8 mouse cellular contexts compared by ENCODE assay signal in genomic region chr2:69802911-69803312, GRCm38 (mm10). TPM values are rescaled to one million over a fixed set of nuclear protein-coding genes. Genes with fewer than 3 reads are reported as not detected.
DNase-seq lines count a peak whose midpoint lies in the region; ATAC-seq and TF ChIP-seq lines count a peak whose summit lies in the region.

No protein-coding gene starts in this region.

- no peak overlapping the region for H3K27ac ChIP-seq in embryonic facial prominence, embryonic 14.5 days (replicated peaks; ENCODE audit: low read depth, low read length)
- H3K27ac ChIP-seq in limb, embryonic 11.5 days (replicated peaks; ENCODE audit: low read depth, low read length): no peak overlapping the region
- no peak overlapping the region for H3K27ac ChIP-seq in midbrain, postnatal 0 days (ENCODE audit: low read depth, low read length)

- no peaks in the 10 kb centered on the region for H3K36me3 ChIP-seq in embryonic facial prominence, embryonic 14.5 days (ENCODE audit: control insufficient read depth, insufficient read depth, low read length)
- no peaks in the 10 kb centered on the region for H3K36me3 ChIP-seq in limb, embryonic 11.5 days (ENCODE audit: control insufficient read depth, insufficient read depth, low read length)
- H3K36me3 ChIP-seq in midbrain, postnatal 0 days (ENCODE audit: insufficient read depth, low read length): no peaks in the 10 kb centered on the region

- no peak overlapping the region for H3K9ac ChIP-seq in embryonic facial prominence, embryonic 14.5 days (ENCODE audit: low read depth, low read length)
- no peak overlapping the region for H3K9ac ChIP-seq in limb, embryonic 11.5 days (ENCODE audit: low read length)
- no peak overlapping the region for H3K9ac ChIP-seq in midbrain, postnatal 0 days (replicated peaks; ENCODE audit: low read length, poor library complexity, severe bottlenecking)

- no peak overlapping the region for H3K4me3 ChIP-seq in embryonic facial prominence, embryonic 14.5 days (ENCODE audit: low read depth, low read length)
- no peak overlapping the region for H3K4me3 ChIP-seq in limb, embryonic 11.5 days (ENCODE audit: low read depth, low read length)
- no peak overlapping the region for H3K4me3 ChIP-seq in midbrain, postnatal 0 days (ENCODE audit: low read depth, low read length)

- intact Hi-C loops in left cerebral cortex, postnatal 25 days (cut with DNase I): no loop called here
- intact Hi-C loops in heart, postnatal 10 days (cut with DNase I): loop anchor here (1.0 to 10.0 kb wide), 4 partner anchors 18 to 152 kb away; partner anchors contain the start of genes Klhl23, Mettl5 and Ssb

- DNase-seq in left cerebral cortex, postnatal 25 days (ENCODE audit: low spot score in 2 of 2): peak; percentile 30 to 35
- DNase-seq in left cerebral cortex, adult 8-10 months (ENCODE audit: low spot score in 2 of 2): no peak
- DNase-seq in adrenal gland, postnatal 36 days: peak; percentile 88 to 93
- peak; percentile 38 for DNase-seq in embryonic facial prominence, embryonic 14.5 days (ENCODE audit: low spot score)
- peak; percentile 74 to 85 for DNase-seq in heart, postnatal 10 days
- DNase-seq in limb, embryonic 11.5 days (ENCODE audit: low spot score): peak; percentile 64
- DNase-seq in midbrain, postnatal 0 days (ENCODE audit: low spot score): no peak
- DNase-seq in testis, postnatal 14 days (ENCODE audit: low spot score): peak; percentile 79

- TF ChIP-seq CTCF in midbrain, postnatal 0 days (IDR thresholded peaks at IDR 0.05): peak; percentile 53

- H3K27me3 ChIP-seq in embryonic facial prominence, embryonic 14.5 days (replicated peaks; ENCODE audit: control insufficient read depth, insufficient read depth, low read length): no peaks in the 10 kb centered on the region
- no peaks in the 10 kb centered on the region for H3K27me3 ChIP-seq in limb, embryonic 11.5 days (ENCODE audit: control insufficient read depth, insufficient read depth, low read length)
- no peaks in the 10 kb centered on the region for H3K27me3 ChIP-seq in midbrain, postnatal 0 days (ENCODE audit: insufficient read depth, low read length)

- 58% methylated on average over 5 of the region's 5 CpGs for WGBS in embryonic facial prominence, embryonic 14.5 days
- WGBS in limb, embryonic 11.5 days: 48% methylated on average over 5 of the region's 5 CpGs
- WGBS in midbrain, postnatal 0 days: 54% methylated on average over 5 of the region's 5 CpGs

- no peak overlapping the region for H3K4me2 ChIP-seq in embryonic facial prominence, embryonic 14.5 days (ENCODE audit: low read depth, low read length)
- no peak overlapping the region for H3K4me2 ChIP-seq in limb, embryonic 11.5 days (ENCODE audit: low read depth, severe bottlenecking)
- no peak overlapping the region for H3K4me2 ChIP-seq in midbrain, postnatal 0 days (ENCODE audit: low read depth, low read length, poor library complexity, severe bottlenecking)

- no peaks in the 10 kb centered on the region for H3K4me1 ChIP-seq in embryonic facial prominence, embryonic 14.5 days (ENCODE audit: control insufficient read depth, insufficient read depth, low read length)
- no peaks in the 10 kb centered on the region for H3K4me1 ChIP-seq in limb, embryonic 11.5 days (ENCODE audit: control insufficient read depth, insufficient read depth, low read length)
- H3K4me1 ChIP-seq in midbrain, postnatal 0 days (ENCODE audit: insufficient read depth, low read length): no peaks in the 10 kb centered on the region

- ATAC-seq in embryonic facial prominence, embryonic 14.5 days (ENCODE audit: low read depth): peak; percentile 22; the same call in 1 of the 2 replicates
- ATAC-seq in limb, embryonic 11.5 days (ENCODE audit: insufficient number of reproducible peaks, low FRiP score, low TSS enrichment, low read depth): 0 out of 2 replicates have a peak, but pooled peaks have one; percentile 54
- ATAC-seq in midbrain, postnatal 0 days (ENCODE audit: low FRiP score): 0 out of 2 replicates have a peak, but pooled peaks have one; percentile 31

- H3K9me3 ChIP-seq in embryonic facial prominence, embryonic 14.5 days (ENCODE audit: control insufficient read depth, low read length): no peaks in the 10 kb centered on the region
- no peaks in the 10 kb centered on the region for H3K9me3 ChIP-seq in limb, embryonic 11.5 days (ENCODE audit: control insufficient read depth, low read length)
- H3K9me3 ChIP-seq in midbrain, postnatal 0 days (ENCODE audit: low read length): no peaks in the 10 kb centered on the region

RNA-seq across cellular contexts. Expression of gene Phospho2, which starts 13.5 kb away (rescaled TPM):
- total RNA-seq in left cerebral cortex, postnatal 25 days (2021): 10 to 100 TPM; 23.0 to 24.7 TPM
- total RNA-seq in left cerebral cortex, adult 8-10 months (2022): 10 to 100 TPM; 18.5 to 24.3 (median 20.1) TPM
- total RNA-seq in adrenal gland, postnatal 36 days (2021): 10 to 100 TPM; 22.9 to 26.0 TPM
- polyA plus RNA-seq in embryonic facial prominence, embryonic 14.5 days (2014; fragmentation: Nextera tagmentation; extraction: Ambion mirVana): 24.9 and 27.0 TPM in 2 replicates
- 10 to 100 TPM; 16.4 to 16.9 TPM for total RNA-seq in heart, postnatal 10 days (2021)
- 29.2 and 31.5 TPM in 2 replicates for polyA plus RNA-seq in limb, embryonic 11.5 days (2014; fragmentation: Nextera tagmentation; extraction: Ambion mirVana)
- 29.7 and 31.8 TPM in 2 replicates for total RNA-seq in midbrain, postnatal 0 days (2014; rRNA removed)
- 31.6 and 33.4 TPM in 2 replicates for polyA plus RNA-seq in midbrain, postnatal 0 days (2015; fragmentation: Nextera tagmentation; extraction: Ambion mirVana)

RNA-seq across cellular contexts. Expression of gene Ccdc173, which starts 13.5 kb away (rescaled TPM):
- total RNA-seq in left cerebral cortex, postnatal 25 days (2021): 1 to 10 TPM; 2.1 to 2.9 TPM
- 1 to 10 TPM; 1.9 to 3.0 (median 1.9) TPM for total RNA-seq in left cerebral cortex, adult 8-10 months (2022)
- 1 to 10 TPM; 1.3 to 2.0 TPM for total RNA-seq in adrenal gland, postnatal 36 days (2021)
- 1.9 and 2.2 TPM in 2 replicates for polyA plus RNA-seq in embryonic facial prominence, embryonic 14.5 days (2014; fragmentation: Nextera tagmentation; extraction: Ambion mirVana)
- total RNA-seq in heart, postnatal 10 days (2021): under 1 TPM; 0.55 to 0.67 TPM
- 2.2 and 3.0 TPM in 2 replicates for polyA plus RNA-seq in limb, embryonic 11.5 days (2014; fragmentation: Nextera tagmentation; extraction: Ambion mirVana)
- 0.99 and 1.1 TPM in 2 replicates for total RNA-seq in midbrain, postnatal 0 days (2014; rRNA removed)
- polyA plus RNA-seq in midbrain, postnatal 0 days (2015; fragmentation: Nextera tagmentation; extraction: Ambion mirVana): 1.4 and 2.0 TPM in 2 replicates

RNA-seq across cellular contexts. Expression of gene Klhl23, which starts 18.8 kb away (rescaled TPM):
- 10 to 100 TPM; 64.3 to 65.9 TPM for total RNA-seq in left cerebral cortex, postnatal 25 days (2021)
- 10 to 100 TPM; 46.7 to 55.1 (median 53.3) TPM for total RNA-seq in left cerebral cortex, adult 8-10 months (2022)
- total RNA-seq in adrenal gland, postnatal 36 days (2021): 10 to 100 TPM in 1 of 2 experiments, 1 to 10 TPM in 1; 9.1 to 12.5 TPM
- polyA plus RNA-seq in embryonic facial prominence, embryonic 14.5 days (2014; fragmentation: Nextera tagmentation; extraction: Ambion mirVana): 20.8 and 22.3 TPM in 2 replicates
- total RNA-seq in heart, postnatal 10 days (2021): 10 to 100 TPM; 44.2 to 46.9 TPM
- polyA plus RNA-seq in limb, embryonic 11.5 days (2014; fragmentation: Nextera tagmentation; extraction: Ambion mirVana): 31.6 and 35.7 TPM in 2 replicates
- 147 and 164 TPM in 2 replicates for total RNA-seq in midbrain, postnatal 0 days (2014; rRNA removed)
- polyA plus RNA-seq in midbrain, postnatal 0 days (2015; fragmentation: Nextera tagmentation; extraction: Ambion mirVana): 84.1 and 99.2 TPM in 2 replicates

RNA-seq across cellular contexts. Expression of gene Ssb, which starts 58.5 kb away (rescaled TPM):
- total RNA-seq in left cerebral cortex, postnatal 25 days (2021): 100 to 1,000 TPM; 119 to 125 TPM
- 100 to 1,000 TPM; 127 to 138 (median 132) TPM for total RNA-seq in left cerebral cortex, adult 8-10 months (2022)
- total RNA-seq in adrenal gland, postnatal 36 days (2021): 100 to 1,000 TPM; 175 to 188 TPM
- polyA plus RNA-seq in embryonic facial prominence, embryonic 14.5 days (2014; fragmentation: Nextera tagmentation; extraction: Ambion mirVana): 293 and 303 TPM in 2 replicates
- 100 to 1,000 TPM in 1 of 2 experiments, 10 to 100 TPM in 1; 84.7 to 102 TPM for total RNA-seq in heart, postnatal 10 days (2021)
- polyA plus RNA-seq in limb, embryonic 11.5 days (2014; fragmentation: Nextera tagmentation; extraction: Ambion mirVana): 423 and 426 TPM in 2 replicates
- 51.3 and 64.1 TPM in 2 replicates for total RNA-seq in midbrain, postnatal 0 days (2014; rRNA removed)
- 260 and 285 TPM in 2 replicates for polyA plus RNA-seq in midbrain, postnatal 0 days (2015; fragmentation: Nextera tagmentation; extraction: Ambion mirVana)

Comparison
In these comparisons a context has a peak if more than half of its experiments do, and no peak if none do; other contexts are left out.
1. DNase-seq: peak in left cerebral cortex, postnatal 25 days (2 of 2), adrenal gland, postnatal 36 days (2 of 2), embryonic facial prominence, embryonic 14.5 days (single experiment), heart, postnatal 10 days (2 of 2), limb, embryonic 11.5 days (single experiment) and testis, postnatal 14 days (single experiment); none in left cerebral cortex, adult 8-10 months (0 of 2) and midbrain, postnatal 0 days (single experiment).
2. Peak in every context shown above with its lines, with median percentiles within 50 percentile points of each other: ATAC-seq.